Mouse (Mus musculus) erythroblast, embryonic 14.5 days (primary cell): ENCODE measurements at regions not wholly inside any gene's neighbourhood (a gene's known extent, or its start where the extent isn't known, plus 50 kb on each side); places are given as distances from the start of the nearest gene placed in this dataset.

Source experiments
- H3K27me3 ChIP-seq: 2 replicates; pipeline ENCODE4 v1.6.1; 2012; ENCODE audit warnings: inconsistent platforms; ENCODE audit not compliant: control insufficient read depth
- H3K36me3 ChIP-seq: 2 replicates; pipeline ENCODE4 v1.6.1; 2012; ENCODE audit warnings: mild to moderate bottlenecking, inconsistent platforms; ENCODE audit not compliant: control insufficient read depth
- H3K4me1 ChIP-seq: 2 replicates; pipeline ENCODE4 v1.6.1; 2012; ENCODE audit warnings: inconsistent platforms; ENCODE audit not compliant: control insufficient read depth
- H3K4me3 ChIP-seq: replicated peaks from 2 replicates; pipeline ENCODE3; 2012; ENCODE audit warnings: moderate library complexity, mild to moderate bottlenecking, inconsistent platforms
- H3K9me3 ChIP-seq: 2 replicates; pipeline ENCODE4 v1.6.1; 2012; ENCODE audit warnings: low read length, inconsistent platforms, mixed read lengths; ENCODE audit not compliant: control insufficient read depth
- GATA1 ChIP-seq: IDR thresholded peaks from 2 replicates; pipeline ENCODE4 v1.6.1; 2012; ENCODE audit warnings: low read length, inconsistent platforms, mixed read lengths
- TAL1 ChIP-seq: IDR thresholded peaks from 3 replicates; pipeline ENCODE4 v1.6.1; 2012; ENCODE audit warnings: low read length, inconsistent platforms, mixed read lengths

GRCm38 (mm10) chr11:111155023-111155422 is 89.1 kb downstream of the Kcnj2 start:
- TF ChIP-seq GATA1 (no peak), TAL1 (no peak)
- Histone ChIP-seq H3K36me3 (no peaks in the 10 kb centered on the region), H3K9me3 (no peaks in the 10 kb centered on the region; the same call in 1 of the 2 replicates), H3K4me3 (no peak overlapping the region), H3K4me1 (no peaks in the 10 kb centered on the region), H3K27me3 (no peaks in the 10 kb centered on the region)

GRCm38 (mm10) chr11:111155747-111156146 is 89.8 kb downstream of the Kcnj2 start:
- H3K27me3 ChIP-seq = no peaks in the 10 kb centered on the region
- H3K4me1 ChIP-seq = no peaks in the 10 kb centered on the region
- H3K36me3 ChIP-seq = no peaks in the 10 kb centered on the region
- TF ChIP-seq TAL1 = no peak
- TF ChIP-seq GATA1 = no peak
- H3K9me3 ChIP-seq = no peaks in the 10 kb centered on the region; the same call in 1 of the 2 replicates
- no peak overlapping the region for H3K4me3 ChIP-seq

- Histone ChIP-seq H3K27me3 (no peaks in the 10 kb centered on the region), H3K4me1 (no peaks in the 10 kb centered on the region), H3K4me3 (no peak overlapping the region), H3K9me3 (no peaks in the 10 kb centered on the region; the same call in 1 of the 2 replicates), H3K36me3 (no peaks in the 10 kb centered on the region)
- TF ChIP-seq GATA1 (no peak), TAL1 (no peak)
These were observed 93.3 kb downstream of the Kcnj2 start for GRCm38 (mm10) chr11:111159299-111159698.

- Histone ChIP-seq H3K36me3 (no peaks in the 10 kb centered on the region), H3K4me1 (no peaks in the 10 kb centered on the region), H3K4me3 (no peak overlapping the region), H3K27me3 (no peaks in the 10 kb centered on the region), H3K9me3 (no peaks in the 10 kb centered on the region)
- no peak for TF ChIP-seq GATA1
- TF ChIP-seq TAL1 = no peak
These were observed 98.9 kb downstream of the Kcnj2 start for GRCm38 (mm10) chr11:111164907-111165306.

GRCm38 (mm10) chr11:111170174-111170800 is 104.3 kb downstream of the Kcnj2 start:
- TF ChIP-seq TAL1 = no peak
- TF ChIP-seq GATA1 = no peak
- Histone ChIP-seq H3K27me3 (no peaks in the 10 kb centered on the region), H3K4me3 (no peak overlapping the region), H3K4me1 (no peaks in the 10 kb centered on the region), H3K9me3 (no peaks in the 10 kb centered on the region), H3K36me3 (no peaks in the 10 kb centered on the region)

- Histone ChIP-seq H3K36me3 (no peaks in the 10 kb centered on the region), H3K27me3 (no peaks in the 10 kb centered on the region), H3K4me1 (no peaks in the 10 kb centered on the region), H3K9me3 (no peaks in the 10 kb centered on the region), H3K4me3 (no peak overlapping the region)
- TF ChIP-seq GATA1 (no peak), TAL1 (no peak)
These were observed 107.6 kb downstream of the Kcnj2 start for GRCm38 (mm10) chr11:111173525-111173924.

GRCm38 (mm10) chr11:111175566-111175965 is 109.6 kb downstream of the Kcnj2 start:
- Histone ChIP-seq H3K4me3 (no peak overlapping the region), H3K27me3 (no peaks in the 10 kb centered on the region), H3K9me3 (no peaks in the 10 kb centered on the region), H3K36me3 (no peaks in the 10 kb centered on the region), H3K4me1 (no peaks in the 10 kb centered on the region)
- TF ChIP-seq TAL1 = no peak
- no peak for TF ChIP-seq GATA1

- Histone ChIP-seq H3K4me1 (no peaks in the 10 kb centered on the region), H3K4me3 (no peak overlapping the region), H3K9me3 (no peaks in the 10 kb centered on the region), H3K36me3 (no peaks in the 10 kb centered on the region), H3K27me3 (no peaks in the 10 kb centered on the region)
- TF ChIP-seq TAL1 = no peak
- no peak for TF ChIP-seq GATA1
These were observed 111.6 kb downstream of the Kcnj2 start for GRCm38 (mm10) chr11:111177516-111177915.

- no peak for TF ChIP-seq GATA1
- TF ChIP-seq TAL1 = no peak
- no peaks in the 10 kb centered on the region for H3K9me3 ChIP-seq
- H3K27me3 ChIP-seq = no peaks in the 10 kb centered on the region
- no peak overlapping the region for H3K4me3 ChIP-seq
- H3K4me1 ChIP-seq = no peaks in the 10 kb centered on the region
- H3K36me3 ChIP-seq = no peaks in the 10 kb centered on the region
These were observed 131.5 kb downstream of the Kcnj2 start for GRCm38 (mm10) chr11:111197422-111197821.

- TF ChIP-seq TAL1 = no peak
- no peak for TF ChIP-seq GATA1
- Histone ChIP-seq H3K27me3 (no peaks in the 10 kb centered on the region), H3K4me3 (no peak overlapping the region), H3K4me1 (no peaks in the 10 kb centered on the region), H3K36me3 (no peaks in the 10 kb centered on the region), H3K9me3 (no peaks in the 10 kb centered on the region)
These were observed 134.5 kb downstream of the Kcnj2 start for GRCm38 (mm10) chr11:111200512-111200911.
